Mouse (Mus musculus): ENCODE data around the gene Gm17581.
"Not testable (repeated sequence)": the region's sequence is repeated elsewhere in the genome, so short reads cannot be mapped to it uniquely, and the experiment has no call there.

The Gm17581 gene

DNA sequence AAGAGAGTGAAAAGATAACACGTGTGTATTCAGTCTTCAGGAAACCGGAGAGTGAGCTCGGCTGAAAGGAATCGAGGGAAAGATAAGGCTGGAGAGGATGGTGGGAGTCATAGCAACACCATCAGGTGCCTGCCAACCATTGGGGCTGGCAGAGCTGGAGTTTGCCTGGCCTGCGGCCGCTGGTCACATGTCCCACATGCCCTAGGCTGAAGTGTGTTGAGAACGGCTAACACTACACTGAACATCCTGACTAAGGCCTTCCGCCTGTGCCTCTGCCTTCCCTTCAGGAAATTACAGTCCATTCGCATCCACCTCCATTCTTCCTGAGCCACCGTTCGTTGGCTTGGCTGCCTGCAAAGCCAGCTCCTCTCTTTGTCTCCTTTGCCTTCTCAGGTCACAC lies 6.5 kb upstream of the Gm17581 start:
- intact Hi-C loops (cut with DNase I), result no loop called here

DNA sequence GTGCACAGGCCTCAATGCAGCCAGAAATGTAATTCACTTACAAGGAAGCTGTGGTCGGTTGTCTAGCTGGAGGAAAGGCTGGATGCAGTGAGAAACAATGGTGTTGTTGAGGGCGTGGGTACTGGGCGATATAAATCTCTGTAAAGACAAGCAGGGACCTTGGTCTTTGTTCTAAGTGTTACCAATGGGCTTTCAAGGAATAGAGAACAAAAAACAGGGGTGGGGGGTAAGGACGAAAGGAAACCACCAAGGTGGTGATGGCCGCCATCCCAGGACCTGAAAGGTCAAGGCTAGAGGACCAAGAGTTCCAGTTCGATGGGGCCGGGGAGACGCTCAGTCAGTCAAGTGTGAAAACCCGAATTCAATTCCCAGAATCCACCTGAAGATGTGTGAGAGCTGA lies 2.1 kb upstream of the Gm17581 start:
- intact Hi-C loops (cut with DNase I), result no loop called here

DNA sequence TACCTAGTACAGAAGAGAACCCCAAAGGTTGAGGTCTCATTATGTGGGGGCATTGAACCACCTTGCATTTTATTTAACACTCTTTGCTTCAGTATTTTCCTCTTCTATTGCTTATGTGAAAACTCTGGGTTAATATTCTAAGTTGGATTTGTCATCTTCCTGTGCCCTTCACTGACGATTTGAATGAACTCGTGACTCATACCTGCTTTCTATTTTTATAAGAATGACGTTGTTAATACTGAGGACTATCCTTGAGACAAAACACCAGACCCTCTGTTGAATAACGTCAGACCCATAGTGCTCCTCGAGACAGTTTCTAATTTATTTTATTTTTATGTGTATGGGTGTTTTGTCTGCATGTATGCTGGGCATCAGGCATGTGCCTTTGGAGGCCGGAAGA lies 1.3 kb upstream of the Gm17581 start:
- intact Hi-C loops (cut with DNase I), result no loop called here

DNA sequence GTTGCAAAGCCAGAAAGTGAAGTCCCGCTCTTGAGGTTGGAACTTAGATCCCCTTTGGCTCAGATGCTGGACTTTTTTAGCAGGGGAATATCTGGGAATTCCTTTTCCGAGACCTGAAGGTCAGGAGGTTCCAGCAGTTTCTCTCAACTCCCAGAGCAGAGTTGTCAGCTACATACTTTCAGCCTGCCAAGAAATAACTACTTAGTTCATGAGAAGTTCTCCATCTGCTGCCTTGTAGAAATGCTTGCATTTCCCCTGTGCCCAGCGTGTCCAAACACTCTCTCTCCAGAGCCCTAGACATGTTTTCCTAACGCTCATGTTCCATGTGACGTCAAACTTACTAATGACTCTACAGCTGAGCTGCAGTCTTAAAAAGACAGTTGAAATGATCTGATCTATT lies 586 bp downstream of the Gm17581 start:
- intact Hi-C loops (cut with DNase I), result no loop called here

DNA sequence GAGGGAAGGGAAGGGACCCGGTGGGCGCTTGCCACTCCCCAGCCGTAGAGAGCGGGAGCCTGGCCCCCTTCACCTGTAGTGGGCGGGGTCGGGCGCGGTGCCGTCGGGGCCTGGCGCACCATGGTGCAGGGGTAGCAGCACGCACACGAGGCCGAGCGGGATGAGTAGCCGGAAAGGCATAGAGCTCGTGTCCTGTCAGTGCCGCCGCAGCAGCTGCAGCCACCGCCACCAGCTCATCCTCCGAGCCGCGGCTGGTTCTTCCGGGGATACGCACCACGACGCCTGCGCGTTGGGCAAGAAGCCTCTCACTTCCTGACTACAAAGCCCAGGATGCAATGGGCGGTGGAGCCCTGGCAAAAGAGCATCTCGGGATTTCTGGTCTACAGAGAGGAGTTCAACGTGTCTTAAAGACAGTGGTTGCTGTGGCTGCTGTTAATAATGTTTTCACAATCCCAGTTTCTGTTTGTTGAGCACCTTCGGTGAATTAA lies 6.5 kb downstream of the Gm17581 start, which contains the start of gene Edem2:
Gene Edem2 (minus strand): TSS at position 318 of the 488 bp plus-strand sequence.
- intact Hi-C loops (cut with DNase I), result no loop called here

DNA sequence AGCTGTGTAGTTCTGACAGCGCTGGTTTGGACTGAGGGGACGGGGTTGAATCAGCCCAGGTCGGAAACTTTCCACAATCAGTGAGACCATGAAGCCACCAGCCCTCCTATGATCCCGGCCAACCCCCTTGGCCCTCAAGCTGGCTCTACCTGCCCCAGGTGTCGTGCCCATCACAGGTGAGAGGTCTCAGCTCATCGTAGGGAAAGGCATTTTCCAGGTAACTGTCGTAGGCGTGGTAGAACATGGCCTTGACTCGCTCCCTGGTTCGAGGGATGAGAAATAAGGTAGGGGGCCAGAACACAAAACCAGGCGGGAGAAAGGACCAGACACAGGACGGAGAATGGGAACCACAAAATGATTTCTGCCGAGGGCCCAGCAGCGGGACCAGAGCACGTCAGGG lies 6.9 kb downstream of the Gm17581 start:
- intact Hi-C loops (cut with DNase I), result no loop called here

DNA sequence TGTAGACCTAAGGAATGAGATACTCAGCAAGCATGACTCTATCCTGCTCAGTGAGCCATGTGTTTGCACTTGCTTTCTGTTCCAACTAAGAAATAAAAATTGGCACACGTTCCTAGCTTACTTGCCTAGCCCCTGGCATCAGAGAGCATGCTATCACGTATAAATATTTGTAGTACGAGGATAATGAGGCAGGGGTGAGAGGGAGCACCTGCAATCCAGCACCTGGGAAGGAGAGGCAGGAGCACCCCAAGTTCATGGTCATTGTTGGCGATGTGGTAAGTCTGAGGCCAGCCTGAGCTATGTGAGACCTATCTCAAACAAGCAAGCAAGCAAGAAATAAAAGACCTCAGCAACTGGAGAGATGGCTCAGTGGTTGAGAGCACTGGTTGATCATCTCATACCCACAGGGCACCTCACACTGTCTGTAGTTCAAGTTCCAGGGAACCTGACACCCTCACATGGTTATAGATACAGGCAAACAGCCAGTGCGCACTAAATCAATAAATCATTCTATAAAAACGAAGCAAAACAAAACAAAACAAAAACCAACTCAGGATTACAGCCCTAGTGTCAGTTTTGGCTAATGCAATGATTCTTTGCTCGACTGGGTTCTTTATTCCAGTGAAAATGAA lies 7.8 kb downstream of the Gm17581 start:
- intact Hi-C loops (cut with DNase I), result no loop called here

DNA sequence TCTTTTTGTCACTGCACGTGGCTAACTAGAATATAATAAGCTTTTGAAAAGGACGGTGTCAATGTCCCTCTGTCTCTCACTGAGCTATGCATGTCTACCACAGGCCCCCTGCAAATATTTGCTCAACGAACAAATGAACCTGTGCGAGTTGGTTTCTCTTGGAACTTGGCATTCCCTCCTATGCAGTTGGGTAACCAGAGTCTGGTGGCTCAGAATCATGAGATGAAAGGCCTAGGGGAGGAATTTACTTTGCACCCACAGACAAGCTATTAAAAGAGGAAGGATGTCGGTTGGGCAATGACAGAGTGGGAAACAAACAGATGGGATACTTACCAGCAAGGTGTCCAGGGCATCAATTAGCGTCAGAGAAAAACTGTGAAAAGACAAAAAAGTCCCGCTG lies 9.4 kb downstream of the Gm17581 start:
- intact Hi-C loops (cut with DNase I), result no loop called here

DNA sequence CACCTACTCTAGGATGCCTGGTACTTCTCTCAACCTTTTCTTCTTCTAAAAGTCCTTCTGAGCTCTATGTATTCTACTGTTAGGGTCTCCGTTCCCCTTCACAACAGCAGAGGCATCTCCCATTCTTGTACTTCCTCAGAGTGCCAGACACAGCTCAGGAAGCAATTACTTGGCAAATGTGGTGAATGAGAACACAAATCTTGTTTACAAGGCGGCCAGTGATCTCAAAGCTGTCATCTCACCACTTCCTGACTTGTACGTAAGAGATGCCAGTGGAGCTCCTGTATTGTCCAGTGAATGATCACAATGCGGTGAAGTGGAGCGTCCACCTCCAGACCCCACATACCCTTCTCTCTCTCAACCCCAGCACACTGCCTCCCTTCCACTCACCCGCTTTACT lies 11.1 kb downstream of the Gm17581 start:
- intact Hi-C loops (cut with DNase I), result no loop called here

DNA sequence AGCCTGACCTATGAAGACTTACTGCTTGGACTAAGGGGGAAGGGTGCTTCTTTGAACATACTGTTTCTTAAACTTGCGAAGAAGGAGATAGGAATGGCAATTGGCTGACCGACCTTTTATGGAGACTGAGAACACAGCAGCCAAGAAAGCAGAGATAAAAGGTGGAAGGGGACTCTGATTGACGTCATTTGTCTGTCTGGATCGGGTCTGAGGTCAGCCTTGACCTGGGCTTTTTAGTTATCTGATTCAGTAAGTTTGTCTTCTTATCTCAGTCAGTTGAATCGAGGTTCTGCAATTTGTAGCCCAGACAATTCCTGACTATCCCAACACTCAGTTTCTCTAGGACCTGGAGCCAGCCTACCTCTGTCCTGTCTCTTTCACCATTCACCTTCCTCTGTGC lies 11.6 kb downstream of the Gm17581 start:
- intact Hi-C loops (cut with DNase I), result no loop called here

DNA sequence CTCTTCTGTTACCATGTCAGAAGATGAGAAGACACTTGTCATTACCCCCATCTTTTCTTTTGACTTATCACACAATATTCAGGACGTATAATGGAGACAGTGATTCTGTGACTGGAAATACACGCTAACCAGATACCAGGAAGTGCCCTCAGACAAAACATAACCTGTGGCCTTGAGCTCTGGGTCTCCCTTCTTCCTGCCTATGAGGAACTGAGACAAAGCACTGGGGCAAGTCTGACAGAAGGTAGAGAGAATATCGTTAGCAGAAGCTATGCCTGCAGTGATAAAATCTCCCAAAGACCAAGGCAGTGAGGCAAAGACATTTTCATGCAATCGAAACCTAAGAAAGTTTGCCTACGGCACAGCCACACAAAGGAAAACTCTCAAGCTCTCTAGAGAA lies 15.1 kb downstream of the Gm17581 start:
- intact Hi-C loops (cut with DNase I), result no loop called here

DNA sequence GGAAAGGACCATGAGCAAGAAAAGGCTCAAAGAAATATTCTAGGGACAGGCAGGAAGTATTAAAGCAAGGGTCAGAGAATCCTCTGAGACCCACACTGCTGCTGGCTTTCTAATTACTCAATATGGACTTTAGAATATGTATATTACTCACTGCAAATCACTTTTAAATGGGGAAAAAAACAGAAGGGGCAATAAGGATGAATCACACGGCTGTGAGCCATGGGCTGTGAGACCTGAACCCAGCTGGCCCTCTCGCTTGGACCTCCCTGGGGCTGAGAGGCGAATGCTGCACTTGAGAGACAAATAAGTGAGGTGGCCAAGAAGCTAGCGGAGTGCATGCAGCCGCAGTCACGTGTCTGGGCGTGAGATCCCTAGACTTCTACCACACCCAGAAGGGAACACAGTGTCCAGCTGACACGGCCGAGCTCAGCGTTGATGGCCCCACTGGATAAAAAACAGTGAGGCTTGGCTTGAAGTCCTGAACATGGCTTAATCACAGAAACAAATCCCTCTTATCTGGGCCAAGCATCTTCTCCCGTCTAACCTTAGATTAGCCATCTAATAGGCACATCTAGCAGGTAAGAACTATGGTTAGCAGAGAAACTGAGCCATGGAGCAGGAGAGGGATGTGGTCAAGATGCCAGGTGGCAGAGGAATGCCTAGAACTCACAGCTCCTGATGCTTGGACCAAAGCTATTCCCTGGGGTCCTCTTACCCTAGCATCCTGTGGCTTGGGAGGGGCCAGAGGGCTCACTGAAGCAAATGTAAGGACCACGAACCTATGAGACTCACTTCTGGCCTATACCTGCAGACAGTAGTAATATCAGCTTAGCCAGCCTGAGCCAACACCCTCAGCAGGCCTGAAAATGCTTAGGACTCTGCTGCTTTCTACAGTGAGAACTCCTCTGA lies 18.3 kb downstream of the Gm17581 start:
- intact Hi-C loops (cut with DNase I), result no loop called here

DNA sequence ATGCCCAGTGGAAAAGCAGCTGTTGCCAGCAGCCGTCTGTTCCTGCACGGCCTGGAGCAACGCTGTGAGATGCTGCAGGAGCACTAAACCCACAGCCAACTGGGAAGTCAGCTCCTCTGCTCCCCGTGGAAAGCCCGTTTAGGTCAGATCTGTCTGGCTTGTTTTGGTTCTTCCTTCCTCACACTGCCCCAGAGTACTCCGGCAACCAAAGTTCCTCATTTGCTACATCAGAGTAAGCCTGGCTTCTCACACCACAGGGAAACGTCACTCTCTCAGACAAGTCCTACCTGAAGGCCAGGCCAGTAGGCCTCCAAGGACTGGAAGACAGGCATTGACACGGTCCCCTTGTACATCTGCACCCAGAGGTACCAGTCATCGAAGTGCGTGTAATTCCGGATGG lies 25.1 kb downstream of the Gm17581 start:
- intact Hi-C loops (cut with DNase I), result no loop called here

DNA sequence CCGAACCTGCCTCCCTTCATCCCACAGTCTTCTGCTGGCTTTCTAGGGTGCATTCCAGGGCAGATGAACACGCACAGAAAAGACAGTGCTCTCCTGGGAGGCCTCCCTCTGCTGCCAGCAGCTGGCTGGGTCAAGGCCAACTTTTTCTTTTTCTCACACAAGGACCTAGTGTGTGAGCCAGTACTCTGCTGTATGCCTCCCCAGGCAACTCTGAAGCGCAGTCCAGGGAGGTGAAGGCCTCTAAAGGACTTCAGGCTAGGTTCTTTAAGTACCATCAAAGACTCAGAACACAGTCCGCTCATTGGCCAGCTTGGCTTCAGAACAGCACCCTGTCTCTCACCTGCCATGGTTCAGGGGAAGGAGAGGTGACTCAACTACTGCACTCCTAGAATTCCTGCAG lies 28.4 kb downstream of the Gm17581 start:
- intact Hi-C loops (cut with DNase I), result no loop called here

DNA sequence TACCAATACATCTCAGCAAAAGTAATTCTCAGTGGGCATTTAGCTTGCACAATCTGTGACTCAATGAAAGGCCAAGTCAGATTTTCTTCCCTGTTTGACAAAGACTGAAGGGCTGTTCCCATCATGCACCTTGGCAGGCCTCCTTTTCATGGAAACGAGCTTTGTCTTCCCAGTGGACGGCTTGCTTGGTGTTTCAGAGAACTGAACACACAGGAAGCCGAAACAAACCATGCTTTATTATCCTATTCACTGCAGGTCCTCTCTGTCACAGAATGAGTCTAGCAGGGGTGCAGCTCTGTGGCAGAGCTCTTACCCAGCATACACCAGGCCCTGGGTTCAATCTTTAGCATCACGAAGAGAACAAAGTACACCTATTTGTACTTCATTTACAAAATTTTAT lies 32.0 kb downstream of the Gm17581 start:
- intact Hi-C loops (cut with DNase I), result no loop called here

DNA sequence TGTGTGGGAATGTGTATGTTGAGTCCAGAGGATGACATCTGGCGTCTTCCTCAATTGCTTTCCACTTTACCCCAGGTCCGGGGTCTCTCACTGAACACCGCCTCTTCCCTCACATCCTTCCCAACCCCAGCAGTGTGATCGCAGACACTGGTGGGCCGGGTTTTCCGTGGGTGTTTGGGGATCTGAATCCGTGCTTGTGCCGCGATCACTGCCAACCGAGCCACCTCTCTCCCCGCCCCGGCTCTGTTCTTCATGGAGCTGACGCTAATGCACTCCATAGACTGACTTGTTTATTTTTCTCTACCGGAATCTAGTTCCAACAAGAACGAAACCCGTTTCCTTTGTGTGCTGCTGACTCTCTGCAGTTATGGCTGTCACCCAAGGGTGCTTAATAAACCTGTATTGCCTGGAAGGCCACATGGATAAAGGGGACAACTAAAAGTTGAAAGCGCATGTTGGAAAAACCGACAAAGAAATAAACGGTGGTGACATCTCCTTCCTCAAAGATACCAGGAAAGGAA lies 34.2 kb downstream of the Gm17581 start:
- intact Hi-C loops (cut with DNase I), result no loop called here

DNA sequence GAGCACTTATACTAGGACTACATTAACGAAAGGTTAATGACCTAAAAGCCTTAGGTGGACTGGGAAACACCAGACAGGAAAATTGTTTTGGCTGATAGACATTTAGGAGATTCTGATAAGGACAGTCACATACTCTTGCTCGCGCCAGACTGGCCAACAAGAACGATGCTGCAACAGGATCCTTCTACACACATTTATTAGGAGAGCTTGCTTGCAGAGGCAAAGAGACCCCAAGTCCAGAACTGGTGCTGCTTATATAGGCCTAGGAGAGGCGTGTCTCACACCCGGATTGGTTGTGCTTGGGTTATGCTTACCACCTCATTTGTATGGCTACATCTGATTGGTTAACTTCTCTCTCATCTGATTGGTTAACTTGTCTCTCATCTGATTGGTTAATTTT lies 37.2 kb downstream of the Gm17581 start:
- intact Hi-C loops (cut with DNase I), result not testable (repeated sequence)

DNA sequence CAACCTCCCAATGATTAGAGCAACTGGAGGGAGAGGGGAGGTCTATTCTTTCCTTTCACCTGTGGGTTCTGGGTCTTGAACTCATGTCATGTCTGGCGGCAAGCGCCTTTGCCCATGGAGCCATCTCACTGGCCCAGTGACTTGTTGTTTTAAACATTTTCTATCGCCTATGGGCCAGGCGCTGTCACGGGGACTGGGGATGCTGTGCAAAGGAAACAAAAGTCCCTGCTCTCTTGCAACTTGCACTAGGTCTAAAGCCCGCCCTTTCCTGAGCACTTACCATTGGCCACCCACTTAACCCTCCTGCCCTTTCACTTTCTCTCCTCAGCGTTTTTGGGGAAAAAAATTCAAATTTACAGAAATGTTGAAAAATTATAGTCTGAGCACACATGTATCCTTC lies 38.8 kb downstream of the Gm17581 start:
- intact Hi-C loops (cut with DNase I), result loop anchor here (2.0 kb wide), 1 partner anchor 58 kb away; no protein-coding TSS in a partner anchor

DNA sequence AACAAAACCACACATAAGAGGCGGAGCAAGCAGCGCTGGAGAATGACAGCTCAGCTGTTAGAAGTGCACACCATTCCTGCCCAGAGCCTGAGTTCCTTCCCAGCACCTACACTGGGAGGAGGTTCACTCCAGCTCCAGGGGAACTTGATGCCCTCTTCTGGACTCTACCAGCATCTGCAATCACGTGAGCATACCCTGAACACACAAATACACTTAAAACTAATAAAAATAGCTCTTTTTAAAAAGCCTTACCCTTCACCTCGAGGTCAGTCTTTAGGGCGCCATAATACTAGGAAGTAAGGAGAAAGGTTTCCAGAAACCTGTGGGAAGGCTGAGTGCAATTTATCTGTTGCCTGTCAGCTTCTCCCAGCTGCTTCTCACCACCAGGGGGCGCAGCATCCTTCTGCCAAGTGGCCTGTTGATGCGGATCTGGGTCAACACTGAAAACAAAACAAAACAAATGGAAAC lies 39.5 kb downstream of the Gm17581 start:
- intact Hi-C loops (cut with DNase I), result loop anchor here (2.0 kb wide), 1 partner anchor 59 kb away; no protein-coding TSS in a partner anchor

DNA sequence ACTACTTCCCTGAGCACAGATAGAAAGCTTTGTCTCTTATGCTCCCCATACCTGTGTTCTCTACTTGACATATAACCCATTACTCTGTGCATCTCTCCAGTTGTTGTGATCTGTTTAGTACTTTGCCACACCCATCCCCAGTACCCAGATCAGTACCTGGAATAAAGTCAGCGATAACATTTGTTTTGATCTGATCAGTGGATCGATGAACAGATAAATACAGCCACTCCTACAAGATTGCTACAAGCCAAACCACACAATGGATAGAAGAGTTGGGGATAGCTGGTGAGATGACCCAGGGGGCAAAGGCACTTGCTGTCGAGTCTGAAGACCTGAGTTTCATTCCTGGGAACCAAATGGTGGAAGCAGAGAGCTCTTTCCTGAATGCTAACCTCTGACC lies 40.4 kb downstream of the Gm17581 start:
- intact Hi-C loops (cut with DNase I), result loop anchor here (2.0 kb wide), 1 partner anchor 19 kb away; no protein-coding TSS in a partner anchor

DNA sequence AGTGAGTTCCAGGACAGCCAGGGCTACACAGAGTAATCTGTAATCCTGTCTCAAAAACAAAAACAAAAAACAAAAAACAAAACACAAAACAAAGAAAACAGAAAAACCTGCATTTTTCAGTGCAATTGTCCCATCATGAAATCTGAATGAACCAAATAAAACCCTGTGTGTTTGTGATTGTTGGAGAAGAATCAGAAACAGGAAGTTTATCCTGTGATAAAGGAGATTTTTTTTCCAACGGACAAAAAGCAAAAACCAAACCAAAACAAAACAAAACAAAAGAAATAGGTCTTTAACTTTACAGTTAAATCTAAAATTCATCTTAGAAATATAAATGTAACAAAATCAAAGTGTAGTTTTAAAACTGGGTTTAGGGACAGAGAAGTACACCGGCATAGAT lies 41.1 kb downstream of the Gm17581 start:
- intact Hi-C loops (cut with DNase I), result loop anchor here (2.0 kb wide), 1 partner anchor 18 kb away; no protein-coding TSS in a partner anchor

DNA sequence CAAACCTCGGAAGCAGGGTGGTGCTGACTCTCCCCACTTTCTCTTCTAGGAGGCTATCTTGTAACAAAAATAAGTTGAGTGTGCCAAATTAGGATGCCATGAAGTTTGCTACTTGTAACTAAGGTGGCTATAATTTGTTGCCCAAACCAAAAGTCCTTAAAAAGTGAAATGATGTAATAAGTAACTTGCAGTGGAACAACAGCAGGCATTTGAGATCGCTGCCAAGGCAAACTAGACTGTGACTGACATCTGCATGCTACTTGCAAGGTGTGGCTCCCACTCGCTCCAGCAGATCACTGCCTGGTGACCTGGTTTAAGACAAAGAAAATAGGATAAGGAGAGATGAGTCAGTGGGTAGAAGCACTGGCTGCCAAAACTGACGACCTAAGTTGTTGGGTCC lies 42.5 kb downstream of the Gm17581 start:
- intact Hi-C loops (cut with DNase I), result no loop called here

Measured in adrenal gland (tissue).